Mouse (Mus musculus) midbrain, embryonic 15.5 days (tissue): Measurements from ENCODE around the gene Gm26992. TPM values are rescaled to one million over a fixed set of nuclear protein-coding genes. Genes with fewer than 3 reads are reported as not detected.
A peak's percentile ranks its signal among the peaks of the same experiment; 100 is the strongest.
"Not testable (repeated sequence)": the region's sequence is repeated elsewhere in the genome, so short reads cannot be mapped to it uniquely, and the experiment has no call there.

Source experiments
- ATAC-seq: fragments of 200-750 bp; cut with Nextera tagmentation; replicated peaks from 2 replicates; pipeline ENCODE4 v1.8.0; 2017; ENCODE audit warnings: moderate TSS enrichment
- H3K27ac ChIP-seq: fragments of 300-500 bp; sonication (generic); 2 replicates; pipeline ENCODE4 v1.5.1; 2015; ENCODE audit warnings: mild to moderate bottlenecking, inconsistent platforms
- H3K27me3 ChIP-seq: fragments of 300-500 bp; sonication (generic); replicated peaks from 2 replicates; pipeline ENCODE4 v1.6.1; 2015; ENCODE audit warnings: inconsistent platforms
- H3K36me3 ChIP-seq: fragments of 300-500 bp; sonication (generic); replicated peaks from 2 replicates; pipeline ENCODE4 v1.6.1; 2015; ENCODE audit warnings: inconsistent platforms
- H3K4me1 ChIP-seq: fragments of 300-500 bp; sonication (generic); 2 replicates; pipeline ENCODE4 v1.6.1; 2015; ENCODE audit warnings: inconsistent platforms
- H3K4me2 ChIP-seq: fragments of 300-500 bp; sonication (generic); 2 replicates; pipeline ENCODE4 v1.6.1; 2015; ENCODE audit warnings: inconsistent platforms, mild to moderate bottlenecking, moderate library complexity
- H3K4me3 ChIP-seq: fragments of 300-500 bp; sonication (generic); 2 replicates; pipeline ENCODE4 v1.5.1; 2015; ENCODE audit warnings: mild to moderate bottlenecking, inconsistent platforms
- H3K9ac ChIP-seq: fragments of 300-500 bp; sonication (generic); 2 replicates; pipeline ENCODE4 v1.6.1; 2015; ENCODE audit warnings: mild to moderate bottlenecking, inconsistent platforms
- H3K9me3 ChIP-seq: fragments of 300-500 bp; sonication (generic); 2 replicates; pipeline ENCODE4 v1.6.1; 2016; ENCODE audit warnings: inconsistent platforms
- WGBS: fragments of 180-500 bp; shearing (Covaris S2); methylation state at CpG from one replicate; pipeline ENCODE4 v1.1.7; 2015; ENCODE audit warnings: mixed read lengths; 5-methylcytosine and 5-hydroxymethylcytosine counted together
- polyA plus RNA-seq: library from polyadenylated mRNA; unstranded; fragments of >200 nt; fragmentation: Nextera tagmentation; extraction: Ambion mirVana; gene quantifications from 2 replicates; pipeline ENCODE4 v1.2.1, GENCODE M21; 2015

Gene Gm26992
- polyA plus RNA-seq, 1 experiment from 2014 or later, result not detected

GRCm38 (mm10) chrX:103448429-103448828 lies 26.6 kb downstream of the Gm26992 start:
- Histone ChIP-seq H3K27me3 (peaks cover 29% of the 10 kb centered on the region), H3K4me2 (peak overlapping the region; percentile 79)
- WGBS, result 58% methylated on average over 13 of the region's 13 CpGs
- H3K36me3 ChIP-seq, H3K27ac ChIP-seq, ATAC-seq, H3K4me1 ChIP-seq, H3K9ac ChIP-seq, H3K9me3 ChIP-seq, H3K4me3 ChIP-seq: not testable (repeated sequence)

- not testable (repeated sequence) for H3K9me3 ChIP-seq, H3K4me3 ChIP-seq, H3K9ac ChIP-seq, H3K27ac ChIP-seq, H3K36me3 ChIP-seq, H3K4me2 ChIP-seq, ATAC-seq, H3K4me1 ChIP-seq
- peaks cover 33% of the 10 kb centered on the region for H3K27me3 ChIP-seq
- WGBS, result 73% methylated on average over 18 of the region's 27 CpGs
Measured at GRCm38 (mm10) chrX:103448943-103449722, 27.3 kb downstream of the Gm26992 start.

GRCm38 (mm10) chrX:103452815-103453214 lies 31.0 kb downstream of the Gm26992 start:
- H3K4me3 ChIP-seq, result no peak overlapping the region
- H3K9me3 ChIP-seq, result no peaks in the 10 kb centered on the region
- H3K27ac ChIP-seq, result no peak overlapping the region
- WGBS, result 73% methylated on average over 6 of the region's 6 CpGs
- H3K36me3 ChIP-seq, result no peaks in the 10 kb centered on the region
- no peak for ATAC-seq
- no peak overlapping the region for H3K4me2 ChIP-seq
- peaks cover 19% of the 10 kb centered on the region for H3K27me3 ChIP-seq
- no peak overlapping the region for H3K9ac ChIP-seq
- H3K4me1 ChIP-seq, result peaks cover 2% of the 10 kb centered on the region; the same call in 1 of the 2 replicates

- H3K27ac ChIP-seq, result no peak overlapping the region
- H3K27me3 ChIP-seq, result no peaks in the 10 kb centered on the region
- H3K9ac ChIP-seq, result no peak overlapping the region
- H3K9me3 ChIP-seq, result no peaks in the 10 kb centered on the region
- H3K36me3 ChIP-seq, result no peaks in the 10 kb centered on the region
- H3K4me3 ChIP-seq, result no peak overlapping the region
- no peak overlapping the region for H3K4me2 ChIP-seq
- WGBS, result 75% methylated on average over 5 of the region's 5 CpGs
- ATAC-seq, result no peak
- no peaks in the 10 kb centered on the region for H3K4me1 ChIP-seq
Measured at GRCm38 (mm10) chrX:103460056-103460455, 38.2 kb downstream of the Gm26992 start.

DNA sequence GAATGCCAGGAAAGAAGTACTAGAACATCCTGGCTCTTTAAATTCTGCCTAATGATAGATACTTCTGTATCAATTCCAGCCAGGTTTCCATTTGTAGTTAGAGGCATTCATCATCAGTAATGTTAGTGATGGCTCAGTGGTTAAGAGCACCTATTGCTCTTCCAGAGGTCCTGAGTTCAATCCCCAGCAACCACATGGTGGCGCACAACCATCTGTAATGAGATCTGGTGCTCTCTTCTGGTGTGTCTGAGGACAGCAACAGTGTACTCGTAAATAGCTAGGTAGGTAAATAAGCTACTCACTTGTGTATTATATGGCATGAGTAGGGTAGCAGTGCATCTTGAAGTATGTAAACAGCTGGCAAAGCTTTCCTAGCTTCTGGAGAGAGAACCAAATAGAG lies 47.2 kb downstream of the Gm26992 start:
- WGBS, result 79% methylated on average over 2 of the region's 2 CpGs
- Histone ChIP-seq H3K9ac (no peak overlapping the region), H3K36me3 (no peaks in the 10 kb centered on the region), H3K27me3 (no peaks in the 10 kb centered on the region), H3K4me2 (no peak overlapping the region), H3K27ac (no peak overlapping the region), H3K9me3 (no peaks in the 10 kb centered on the region), H3K4me1 (no peaks in the 10 kb centered on the region), H3K4me3 (no peak overlapping the region)
- ATAC-seq, result no peak

GRCm38 (mm10) chrX:103472346-103472745 lies 50.5 kb downstream of the Gm26992 start:
- H3K4me2 ChIP-seq, result no peak overlapping the region
- no peak for ATAC-seq
- H3K4me1 ChIP-seq, result no peaks in the 10 kb centered on the region
- H3K27me3 ChIP-seq, result no peaks in the 10 kb centered on the region
- no peak overlapping the region for H3K4me3 ChIP-seq
- H3K27ac ChIP-seq, result no peak overlapping the region
- no peaks in the 10 kb centered on the region for H3K9me3 ChIP-seq
- 84% methylated on average over 3 of the region's 3 CpGs for WGBS
- no peaks in the 10 kb centered on the region for H3K36me3 ChIP-seq
- H3K9ac ChIP-seq, result no peak overlapping the region

- H3K9ac ChIP-seq, result no peak overlapping the region
- H3K4me3 ChIP-seq, result no peak overlapping the region
- peak; percentile 53 for ATAC-seq
- 9% methylated on average over 3 of the region's 3 CpGs for WGBS
- no peaks in the 10 kb centered on the region for H3K36me3 ChIP-seq
- no peaks in the 10 kb centered on the region for H3K4me1 ChIP-seq
- no peak overlapping the region for H3K4me2 ChIP-seq
- no peaks in the 10 kb centered on the region for H3K27me3 ChIP-seq
- no peaks in the 10 kb centered on the region for H3K9me3 ChIP-seq
- H3K27ac ChIP-seq, result no peak overlapping the region
Measured at GRCm38 (mm10) chrX:103477507-103477906, 55.7 kb downstream of the Gm26992 start.

GRCm38 (mm10) chrX:103481243-103482096 lies 59.7 kb downstream of the Gm26992 start:
- peak overlapping the region; percentile 34; the same call in 1 of the 2 replicates for H3K9ac ChIP-seq
- H3K27ac ChIP-seq, result peak overlapping the region; percentile 79
- peak overlapping the region; percentile 45 for H3K4me3 ChIP-seq
- no peaks in the 10 kb centered on the region for H3K4me1 ChIP-seq
- no peaks in the 10 kb centered on the region for H3K36me3 ChIP-seq
- WGBS, result 63% methylated on average over 32 of the region's 32 CpGs
- peak; percentile 82 for ATAC-seq
- peak overlapping the region; percentile 40 for H3K4me2 ChIP-seq
- no peaks in the 10 kb centered on the region for H3K27me3 ChIP-seq
- H3K9me3 ChIP-seq, result no peaks in the 10 kb centered on the region

DNA sequence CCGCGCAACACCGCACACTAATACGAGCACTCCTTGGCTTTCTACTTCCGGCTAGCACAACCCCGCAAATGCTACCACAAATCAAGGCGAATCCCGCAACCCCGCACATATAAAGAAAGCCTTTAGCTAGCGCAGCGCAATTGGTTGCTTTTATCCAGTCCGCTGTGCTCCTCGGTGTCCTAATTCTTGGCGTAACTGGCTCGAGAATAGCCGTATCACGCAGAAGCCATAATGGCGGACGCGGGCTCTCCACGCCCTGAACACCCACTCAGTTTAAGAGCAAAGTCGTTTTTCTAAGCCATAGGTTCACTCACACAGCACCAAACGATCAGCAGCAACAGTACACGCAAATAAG lies 60.3 kb downstream of the Gm26992 start:
- Histone ChIP-seq H3K27ac (peak overlapping the region; percentile 79), H3K9me3 (no peaks in the 10 kb centered on the region), H3K4me3 (peak overlapping the region; percentile 45), H3K4me1 (no peaks in the 10 kb centered on the region), H3K27me3 (no peaks in the 10 kb centered on the region), H3K36me3 (no peaks in the 10 kb centered on the region), H3K9ac (peak overlapping the region; percentile 34; the same call in 1 of the 2 replicates), H3K4me2 (peak overlapping the region; percentile 3; the same call in 1 of the 2 replicates)
- no peak for ATAC-seq
- 65% methylated on average over 24 of the region's 24 CpGs for WGBS

DNA sequence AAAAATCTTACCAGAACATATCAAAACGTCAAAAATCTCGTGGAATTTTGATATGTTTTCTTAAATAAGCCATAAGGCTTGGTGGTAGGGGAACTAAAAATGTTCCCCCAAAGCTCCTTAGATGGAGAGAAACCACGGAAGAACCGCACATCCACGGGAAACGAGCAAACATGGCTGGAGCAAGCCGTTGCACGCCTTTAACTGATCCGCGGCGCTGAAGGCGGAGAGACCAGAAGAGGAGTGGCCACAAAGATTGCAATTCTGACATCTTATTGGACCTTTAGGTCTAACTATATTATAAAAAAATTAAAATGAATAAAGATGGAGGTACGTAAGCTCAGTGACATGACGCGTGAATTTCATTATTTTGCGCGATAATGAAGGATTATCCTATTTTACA lies 61.2 kb downstream of the Gm26992 start:
- H3K4me1 ChIP-seq, result no peaks in the 10 kb centered on the region
- H3K9ac ChIP-seq, result no peak overlapping the region
- peak overlapping the region; percentile 38 for H3K4me2 ChIP-seq
- H3K27me3 ChIP-seq, result no peaks in the 10 kb centered on the region
- no peak overlapping the region for H3K27ac ChIP-seq
- ATAC-seq, result 0 out of 2 replicates have a peak, but pooled peaks have one; percentile 34
- H3K36me3 ChIP-seq, result no peaks in the 10 kb centered on the region
- WGBS, result 71% methylated on average over 17 of the region's 17 CpGs
- H3K4me3 ChIP-seq, result peak overlapping the region; percentile 45
- H3K9me3 ChIP-seq, result no peaks in the 10 kb centered on the region

DNA sequence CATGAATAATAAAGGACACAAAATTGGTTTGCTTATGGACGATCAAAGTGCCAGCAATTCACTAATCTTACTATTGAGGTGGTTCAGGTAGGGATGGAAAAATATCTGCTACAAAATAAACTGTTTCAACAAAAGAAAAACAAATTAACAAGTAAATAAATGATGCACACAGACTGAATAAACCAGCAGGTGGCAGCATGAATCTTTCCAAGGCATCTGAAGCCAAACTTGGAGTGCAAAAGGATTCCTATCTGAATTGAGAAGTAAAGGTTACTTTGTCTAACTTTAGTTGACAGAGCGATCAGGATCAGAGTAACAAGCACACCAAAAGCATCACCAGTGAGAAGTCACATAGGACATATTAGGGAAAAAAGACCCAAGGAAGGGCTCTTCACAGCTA lies 62.2 kb downstream of the Gm26992 start:
- H3K9me3 ChIP-seq, result no peaks in the 10 kb centered on the region
- H3K4me1 ChIP-seq, result no peaks in the 10 kb centered on the region
- no peak overlapping the region for H3K27ac ChIP-seq
- H3K27me3 ChIP-seq, result no peaks in the 10 kb centered on the region
- H3K9ac ChIP-seq, result no peak overlapping the region
- H3K36me3 ChIP-seq, result no peaks in the 10 kb centered on the region
- H3K4me3 ChIP-seq, result 0 out of 2 replicates have a peak overlapping the region, but pooled peaks have one; percentile 45
- ATAC-seq, result peak; percentile 19; the same call in 1 of the 2 replicates
- H3K4me2 ChIP-seq, result peak overlapping the region; percentile 38; the same call in 1 of the 2 replicates
- 27% methylated on average over 2 of the region's 2 CpGs for WGBS

DNA sequence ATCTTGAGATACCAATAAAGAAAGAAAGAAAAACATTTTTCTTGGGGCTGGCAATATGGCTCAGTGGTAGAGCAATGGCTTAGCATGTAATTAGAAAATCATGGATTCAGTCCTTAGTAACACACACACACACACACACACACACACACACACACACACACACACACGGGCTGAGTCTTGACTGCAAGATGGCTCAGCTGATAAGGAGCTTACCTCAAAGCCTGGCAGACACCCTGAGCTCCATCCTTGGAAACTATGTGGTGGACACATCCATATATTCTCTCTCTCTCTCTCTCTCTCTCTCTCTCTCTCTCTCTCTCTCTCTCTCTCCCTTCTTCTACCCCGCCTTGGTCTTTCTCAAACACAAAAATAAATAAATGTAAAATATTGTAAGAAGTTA lies 69.0 kb downstream of the Gm26992 start:
- Histone ChIP-seq H3K9ac (no peak overlapping the region), H3K4me3 (no peak overlapping the region), H3K27ac (no peak overlapping the region), H3K4me2 (no peak overlapping the region), H3K4me1 (peaks cover 17% of the 10 kb centered on the region), H3K9me3 (no peaks in the 10 kb centered on the region), H3K27me3 (no peaks in the 10 kb centered on the region), H3K36me3 (no peaks in the 10 kb centered on the region)
- WGBS, result 82% methylated on average over 2 of the region's 2 CpGs
- no peak for ATAC-seq
